Mouse (Mus musculus) limb, embryonic 13.5 days (tissue): ENCODE data around the gene Xpo4. TPM values are rescaled to one million over a fixed set of nuclear protein-coding genes. Genes with fewer than 3 reads are reported as not detected.
A peak's percentile ranks its signal among the peaks of the same experiment; 100 is the strongest.

Source experiments
- ATAC-seq: fragments of 200-750 bp; cut with Nextera tagmentation; 2 replicates; pipeline ENCODE4 v1.8.0; 2017; ENCODE audit warnings: low read depth, moderate number of reproducible peaks, moderate TSS enrichment; ENCODE audit not compliant: low FRiP score
- H3K27ac ChIP-seq: fragments of 300-500 bp; sonication (generic); 2 replicates; pipeline ENCODE4 v1.5.1; 2015; ENCODE audit warnings: inconsistent platforms, mild to moderate bottlenecking, moderate library complexity
- H3K27me3 ChIP-seq: fragments of 300-500 bp; sonication (generic); 2 replicates; pipeline ENCODE4 v1.6.1; 2015; ENCODE audit warnings: mild to moderate bottlenecking, inconsistent platforms
- H3K36me3 ChIP-seq: fragments of 300-500 bp; sonication (generic); 2 replicates; pipeline ENCODE4 v1.6.1; 2015; ENCODE audit warnings: inconsistent platforms, mild to moderate bottlenecking, moderate library complexity
- H3K4me1 ChIP-seq: fragments of 300-500 bp; sonication (generic); 2 replicates; pipeline ENCODE4 v1.6.1; 2015; ENCODE audit warnings: inconsistent platforms
- H3K4me2 ChIP-seq: fragments of 300-500 bp; sonication (generic); replicated peaks from 2 replicates; pipeline ENCODE4 v1.6.1; 2015; ENCODE audit warnings: inconsistent platforms, mild to moderate bottlenecking, moderate library complexity
- H3K4me3 ChIP-seq: fragments of 300-500 bp; sonication (generic); 2 replicates; pipeline ENCODE4 v1.5.1; 2015; ENCODE audit warnings: moderate library complexity, mild to moderate bottlenecking, inconsistent platforms
- H3K9ac ChIP-seq: fragments of 300-500 bp; sonication (generic); 2 replicates; pipeline ENCODE4 v1.6.1; 2015; ENCODE audit warnings: mild to moderate bottlenecking, inconsistent platforms
- H3K9me3 ChIP-seq: fragments of 300-500 bp; sonication (generic); 2 replicates; pipeline ENCODE4 v1.6.1; 2016; ENCODE audit warnings: inconsistent platforms
- WGBS: fragments of 180-500 bp; shearing (Covaris S2); methylation state at CpG from one replicate; pipeline ENCODE4 v1.1.7; 2015; 5-methylcytosine and 5-hydroxymethylcytosine counted together
- polyA plus RNA-seq: library from polyadenylated mRNA; unstranded; fragments of >200 nt; fragmentation: Nextera tagmentation; extraction: Ambion mirVana; gene quantifications from 2 replicates; pipeline ENCODE4 v1.2.1, GENCODE M21; 2015

Gene Xpo4
- polyA plus RNA-seq, 1 experiment from 2014 or later, result 26.4 TPM

DNA sequence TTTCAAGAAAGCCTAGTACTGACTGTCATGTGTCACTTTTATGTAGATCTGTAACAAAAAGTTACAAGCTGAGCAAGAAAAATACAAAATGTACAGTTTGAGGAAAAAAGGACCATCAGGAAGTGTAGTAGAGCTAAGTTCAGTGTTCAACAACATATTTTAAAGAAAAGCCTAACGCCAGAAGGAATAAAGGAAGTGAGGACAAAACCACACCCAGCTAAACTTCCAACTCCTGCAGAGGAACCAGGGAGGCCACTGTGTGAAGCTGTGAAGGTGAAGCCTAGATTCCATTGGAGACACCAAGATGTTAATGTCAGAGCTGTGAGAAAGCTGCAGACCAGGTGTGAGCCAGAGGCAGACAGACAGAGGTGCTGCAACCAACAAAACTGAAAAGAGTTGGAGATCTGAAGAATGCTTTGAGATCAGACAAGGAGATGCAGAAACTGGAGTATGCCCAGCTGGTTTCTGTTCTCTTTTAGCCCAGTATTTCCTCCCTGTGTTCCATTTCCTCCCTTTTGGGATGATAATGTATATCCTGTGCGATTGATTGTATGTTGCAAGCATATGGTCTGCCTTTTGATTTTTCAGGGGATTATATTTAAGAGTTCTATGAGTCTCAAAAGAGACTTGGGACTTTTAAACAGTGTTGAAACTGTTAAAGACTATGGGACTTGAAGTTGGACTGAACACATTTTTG lies 88.7 kb downstream of the Xpo4 start:
- Histone ChIP-seq H3K36me3 (peaks cover 34% of the 10 kb centered on the region), H3K4me3 (no peak overlapping the region), H3K9ac (no peak overlapping the region), H3K4me1 (no peaks in the 10 kb centered on the region), H3K4me2 (no peak overlapping the region), H3K27ac (no peak overlapping the region), H3K27me3 (no peaks in the 10 kb centered on the region), H3K9me3 (peaks cover 5% of the 10 kb centered on the region; the same call in 1 of the 2 replicates)
- 88% methylated on average over 2 of the region's 2 CpGs for WGBS
- no peak for ATAC-seq

GRCm38 (mm10) chr14:57574792-57575587 lies 90.2 kb downstream of the Xpo4 start:
- no peaks in the 10 kb centered on the region for H3K27me3 ChIP-seq
- H3K9me3 ChIP-seq, result peaks cover 5% of the 10 kb centered on the region; the same call in 1 of the 2 replicates
- H3K4me2 ChIP-seq, result no peak overlapping the region
- no peak overlapping the region for H3K4me3 ChIP-seq
- no peak overlapping the region for H3K9ac ChIP-seq
- ATAC-seq, result no peak
- H3K4me1 ChIP-seq, result peaks cover 5% of the 10 kb centered on the region
- H3K36me3 ChIP-seq, result peaks cover 24% of the 10 kb centered on the region
- no peak overlapping the region for H3K27ac ChIP-seq
- 83% methylated on average over 6 of the region's 6 CpGs for WGBS

DNA sequence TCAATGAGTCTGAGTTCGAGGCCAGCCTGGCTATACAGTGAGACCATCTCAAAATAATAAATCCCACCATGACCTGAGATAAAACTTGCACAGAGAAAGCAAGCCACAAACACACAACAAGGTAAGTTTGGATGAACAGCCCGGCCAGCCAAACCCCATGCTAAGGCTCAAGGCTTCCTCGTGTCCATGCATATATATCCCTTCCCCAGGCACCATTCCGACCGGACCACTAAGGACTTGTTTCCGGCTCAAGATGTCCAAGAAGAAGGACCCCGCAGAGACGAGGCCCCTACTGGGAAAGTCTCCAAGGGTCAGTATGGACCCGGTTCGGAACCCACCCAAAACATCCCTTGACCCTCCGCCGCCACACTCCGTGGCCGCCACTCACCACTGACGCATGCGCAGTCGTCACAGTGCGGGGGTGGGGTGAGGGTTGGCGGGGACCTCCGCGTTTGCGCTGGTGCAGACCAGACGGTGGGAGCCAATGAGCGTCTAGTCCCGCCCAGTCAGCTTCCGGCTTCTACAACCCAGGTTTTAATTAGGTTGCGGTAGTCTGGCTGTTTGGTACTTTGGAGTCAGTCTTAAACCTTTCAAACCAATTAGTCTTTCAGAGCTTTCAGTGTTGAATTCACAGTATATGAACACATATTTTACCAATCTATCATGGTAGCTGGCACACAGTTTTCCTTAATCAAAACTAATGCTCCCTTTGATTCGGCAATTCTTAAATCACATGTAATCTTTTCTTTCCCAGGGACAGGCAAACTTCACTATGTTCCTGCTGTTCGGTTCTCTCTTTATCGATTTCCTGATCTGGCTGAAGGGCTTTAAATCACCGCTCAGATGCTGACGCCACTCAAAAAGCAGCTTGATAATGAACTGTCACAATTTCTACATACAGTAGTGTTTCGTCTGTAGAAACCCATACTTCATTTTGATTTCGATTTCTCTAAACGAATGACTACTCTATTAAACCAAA lies 93.8 kb downstream of the Xpo4 start, which contains the start of gene Eef1akmt1:
Eef1akmt1 (minus strand) TSS at position 458 of the 979 bp plus-strand sequence.
- Histone ChIP-seq H3K27ac (peak within 1 kb of the TSS; percentile 76), H3K4me1 (peaks cover 5% of the 10 kb centered on the region)
- WGBS, result 9% methylated on average over 35 of the region's 35 CpGs

DNA sequence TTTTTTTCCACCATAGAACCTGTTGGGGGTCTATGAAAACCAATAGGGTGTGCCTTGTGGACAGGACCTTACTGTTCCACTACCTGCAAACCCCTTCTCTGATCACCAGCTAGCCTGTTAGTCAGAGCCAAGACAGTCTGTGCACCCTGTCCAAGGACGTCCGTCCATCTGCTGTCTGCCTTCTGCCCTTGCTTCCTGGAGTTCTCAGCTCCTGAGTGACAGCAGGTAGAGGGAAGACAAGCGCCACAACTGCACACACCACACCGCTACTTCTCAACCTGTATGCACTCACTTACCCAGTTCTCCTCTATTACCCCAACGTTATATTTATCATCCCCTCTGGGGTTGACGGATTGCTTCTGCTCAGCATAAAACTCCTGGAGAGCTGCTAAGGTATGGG lies 99.6 kb downstream of the Xpo4 start:
- 87% methylated on average over 6 of the region's 6 CpGs for WGBS
- Histone ChIP-seq H3K27ac (no peak overlapping the region), H3K9me3 (no peaks in the 10 kb centered on the region), H3K4me3 (no peak overlapping the region), H3K36me3 (peaks cover 5% of the 10 kb centered on the region), H3K4me1 (peaks cover 1% of the 10 kb centered on the region), H3K27me3 (no peaks in the 10 kb centered on the region), H3K4me2 (no peak overlapping the region), H3K9ac (no peak overlapping the region)
- no peak for ATAC-seq

More for the DNA sequence above, 93.8 kb downstream of the Xpo4 start, which contains the start of gene Eef1akmt1:
- Histone ChIP-seq H3K36me3 (peaks cover 10% of the 10 kb centered on the region), H3K27me3 (no peaks in the 10 kb centered on the region), H3K9ac (peak within 1 kb of the TSS; percentile 72), H3K9me3 (peaks cover 5% of the 10 kb centered on the region; the same call in 1 of the 2 replicates), H3K4me3 (peak within 1 kb of the TSS; percentile 64), H3K4me2 (peak within 1 kb of the TSS; percentile 67)
- peak; percentile 99 for ATAC-seq

DNA sequence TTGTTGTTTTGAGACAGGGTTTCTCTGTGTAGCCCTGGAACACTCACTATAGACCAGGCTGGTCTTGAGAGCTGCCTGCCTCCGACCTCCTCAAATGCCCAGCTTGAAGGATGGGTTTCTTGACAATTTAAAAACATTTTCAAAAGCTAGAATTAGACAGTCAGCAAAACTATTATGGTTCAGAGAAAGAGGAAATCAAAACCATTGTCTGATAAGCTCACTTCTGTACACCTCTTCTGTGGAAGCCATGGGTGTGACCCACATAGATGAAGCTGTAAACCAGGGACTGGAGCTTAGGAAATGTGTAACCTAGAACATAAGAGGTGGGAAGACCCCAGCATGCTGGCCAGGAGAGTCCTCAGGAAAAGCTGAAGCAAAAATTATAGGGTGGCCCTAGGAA lies 108.3 kb downstream of the Xpo4 start:
- no peak overlapping the region for H3K4me2 ChIP-seq
- H3K9me3 ChIP-seq, result no peaks in the 10 kb centered on the region
- no peak overlapping the region for H3K27ac ChIP-seq
- H3K9ac ChIP-seq, result no peak overlapping the region
- no peaks in the 10 kb centered on the region for H3K4me1 ChIP-seq
- 97% methylated on average over 1 of the region's 1 CpGs for WGBS
- no peaks in the 10 kb centered on the region for H3K27me3 ChIP-seq
- no peak for ATAC-seq
- H3K4me3 ChIP-seq, result no peak overlapping the region
- H3K36me3 ChIP-seq, result peaks cover 7% of the 10 kb centered on the region

DNA sequence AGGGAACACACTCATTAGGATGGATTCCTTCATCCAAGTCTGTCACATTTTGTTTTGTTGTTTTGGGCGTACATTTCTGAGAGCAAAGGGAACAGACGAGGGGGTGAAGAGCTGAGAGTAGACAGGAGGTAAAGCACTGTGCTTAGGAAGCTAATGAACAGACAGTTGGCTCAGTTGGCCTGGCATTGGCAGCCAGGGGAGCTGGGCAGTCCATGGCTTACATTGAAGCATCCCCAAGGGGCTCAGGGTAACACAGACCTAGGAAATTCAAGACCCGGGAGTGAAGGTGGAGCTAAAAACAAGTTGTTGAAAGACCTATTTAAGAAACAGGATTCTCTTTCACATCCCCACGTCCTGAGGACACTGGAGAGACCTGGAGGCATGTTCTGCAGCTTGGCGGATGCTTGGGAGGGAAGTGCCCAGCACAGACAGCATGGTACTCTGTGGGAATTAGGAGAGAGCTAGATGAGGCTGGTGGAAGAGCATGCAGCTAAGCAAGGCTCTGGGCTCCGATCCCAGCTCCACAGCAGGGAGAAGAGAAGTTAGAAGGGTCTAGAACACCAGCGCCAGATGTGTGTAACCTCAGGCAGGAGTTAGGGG lies 109.7 kb downstream of the Xpo4 start:
- no peak overlapping the region for H3K9ac ChIP-seq
- H3K27ac ChIP-seq, result no peak overlapping the region
- no peaks in the 10 kb centered on the region for H3K27me3 ChIP-seq
- H3K4me3 ChIP-seq, result no peak overlapping the region
- no peaks in the 10 kb centered on the region for H3K4me1 ChIP-seq
- no peaks in the 10 kb centered on the region for H3K9me3 ChIP-seq
- ATAC-seq, result no peak
- 87% methylated on average over 7 of the region's 7 CpGs for WGBS
- peaks cover 7% of the 10 kb centered on the region for H3K36me3 ChIP-seq
- no peak overlapping the region for H3K4me2 ChIP-seq

DNA sequence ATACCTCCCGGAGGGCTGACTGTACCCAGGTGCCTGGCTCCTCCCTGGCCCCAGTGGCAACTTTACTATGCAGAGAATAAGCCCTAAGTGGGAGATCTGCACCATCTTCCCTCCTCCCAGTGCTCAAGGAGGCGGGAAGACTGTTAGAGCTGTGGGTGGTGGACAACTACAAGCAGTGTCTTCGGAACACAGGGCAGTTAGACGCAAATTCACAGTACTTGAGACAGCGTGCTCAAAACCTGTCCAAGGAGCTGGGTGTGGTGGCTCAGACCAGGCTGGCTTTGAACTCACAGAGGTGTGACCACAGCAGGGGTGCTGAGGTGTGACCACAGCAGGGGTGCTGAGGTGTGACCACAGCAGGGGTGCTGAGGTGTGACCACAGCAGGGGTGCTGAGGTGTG lies 110.8 kb downstream of the Xpo4 start:
- Histone ChIP-seq H3K4me2 (no peak overlapping the region), H3K4me1 (no peaks in the 10 kb centered on the region), H3K36me3 (peaks cover 16% of the 10 kb centered on the region), H3K9ac (no peak overlapping the region), H3K4me3 (no peak overlapping the region), H3K27ac (no peak overlapping the region), H3K9me3 (no peaks in the 10 kb centered on the region), H3K27me3 (no peaks in the 10 kb centered on the region)
- ATAC-seq, result no peak
- 84% methylated on average over 5 of the region's 5 CpGs for WGBS

DNA sequence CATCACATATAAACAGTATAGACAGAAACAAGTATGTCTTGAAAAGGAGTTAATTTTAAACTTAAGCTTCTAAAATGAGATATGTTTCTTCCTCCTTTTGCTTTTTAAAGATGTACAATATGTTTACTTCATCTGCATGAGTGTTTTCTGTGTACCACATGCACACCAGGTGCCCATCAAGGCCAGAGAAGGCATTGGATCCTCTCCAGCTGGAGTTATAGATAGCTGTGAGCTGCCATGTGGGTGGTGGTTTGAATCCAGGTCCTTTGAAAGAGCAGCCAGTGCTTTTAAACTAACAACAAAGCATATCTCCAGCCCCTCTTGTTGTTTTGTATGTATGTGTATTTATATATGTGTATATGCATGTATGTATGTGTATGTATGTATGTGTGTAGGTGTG lies 112.3 kb downstream of the Xpo4 start:
- H3K9ac ChIP-seq, result no peak overlapping the region
- H3K4me2 ChIP-seq, result no peak overlapping the region
- no peaks in the 10 kb centered on the region for H3K27me3 ChIP-seq
- H3K36me3 ChIP-seq, result peaks cover 28% of the 10 kb centered on the region
- H3K9me3 ChIP-seq, result no peaks in the 10 kb centered on the region
- no peaks in the 10 kb centered on the region for H3K4me1 ChIP-seq
- H3K4me3 ChIP-seq, result no peak overlapping the region
- H3K27ac ChIP-seq, result no peak overlapping the region
- no peak for ATAC-seq

- Histone ChIP-seq H3K4me3 (no peak overlapping the region), H3K9ac (no peak overlapping the region), H3K36me3 (peaks cover 32% of the 10 kb centered on the region), H3K27ac (peak overlapping the region; percentile 59), H3K4me1 (peaks cover 18% of the 10 kb centered on the region), H3K9me3 (0 out of 2 replicates have a peak, but pooled peaks cover 4% of the 10 kb centered on the region), H3K27me3 (no peaks in the 10 kb centered on the region), H3K4me2 (peak overlapping the region; percentile 43; the same call in 1 of the 2 replicates)
- 53% methylated on average over 5 of the region's 5 CpGs for WGBS
- ATAC-seq, result no peak; the same call in 1 of the 2 replicates
Measured at GRCm38 (mm10) chr14:57547062-57547461, 118.2 kb downstream of the Xpo4 start.

GRCm38 (mm10) chr14:57546557-57547021 lies 118.6 kb downstream of the Xpo4 start:
- Histone ChIP-seq H3K4me3 (no peak overlapping the region), H3K27ac (peak overlapping the region; percentile 59), H3K4me1 (peaks cover 18% of the 10 kb centered on the region), H3K9me3 (0 out of 2 replicates have a peak, but pooled peaks cover 5% of the 10 kb centered on the region), H3K36me3 (peaks cover 35% of the 10 kb centered on the region), H3K27me3 (no peaks in the 10 kb centered on the region), H3K9ac (no peak overlapping the region), H3K4me2 (peak overlapping the region; percentile 43)
- peak; percentile 81 for ATAC-seq
- WGBS, result 4% methylated on average over 13 of the region's 13 CpGs

- H3K9me3 ChIP-seq, result 0 out of 2 replicates have a peak, but pooled peaks cover 5% of the 10 kb centered on the region
- peaks cover 18% of the 10 kb centered on the region for H3K4me1 ChIP-seq
- no peak overlapping the region for H3K9ac ChIP-seq
- no peaks in the 10 kb centered on the region for H3K27me3 ChIP-seq
- peaks cover 35% of the 10 kb centered on the region for H3K36me3 ChIP-seq
- no peak overlapping the region for H3K4me3 ChIP-seq
- no peak overlapping the region for H3K4me2 ChIP-seq
- H3K27ac ChIP-seq, result peak overlapping the region; percentile 59
- WGBS, result 72% methylated on average over 8 of the region's 8 CpGs
- no peak for ATAC-seq
Measured at GRCm38 (mm10) chr14:57546131-57546530, 119.1 kb downstream of the Xpo4 start.
